Mouse (Mus musculus) kidney, adult 2 months (tissue): ENCODE results near the gene D430042O09Rik. TPM values are rescaled to one million over a fixed set of nuclear protein-coding genes. Genes with fewer than 3 reads are reported as not detected.

Experiments
- DNase-seq: peaks from one replicate; pipeline ENCODE4 v3.0.0; 2021
- H3K27ac ChIP-seq: fragments of 200-500 bp; 2 replicates; pipeline ENCODE4 v1.5.1; 2012; ENCODE audit warnings: low read depth, low read length, control low read depth, inconsistent platforms; ENCODE audit not compliant: insufficient read depth
- H3K27me3 ChIP-seq: fragments of 200-500 bp; replicated peaks from 2 replicates; pipeline ENCODE4 v1.6.1; 2012; ENCODE audit warnings: mild to moderate bottlenecking, moderate library complexity, low read length, inconsistent platforms; ENCODE audit not compliant: control insufficient read depth, insufficient read depth
- H3K36me3 ChIP-seq: fragments of 200-500 bp; 2 replicates; pipeline ENCODE4 v1.6.1; 2012; ENCODE audit warnings: mild to moderate bottlenecking, moderate library complexity, low read length, inconsistent platforms; ENCODE audit not compliant: control insufficient read depth, insufficient read depth
- H3K4me1 ChIP-seq: fragments of 200-500 bp; 2 replicates; pipeline ENCODE4 v1.6.1; 2011; ENCODE audit warnings: low read length; ENCODE audit not compliant: control insufficient read depth, insufficient read depth
- H3K4me3 ChIP-seq: fragments of 200-500 bp; 2 replicates; pipeline ENCODE4 v1.5.1; 2011; ENCODE audit warnings: mild to moderate bottlenecking, low read depth, low read length, control low read depth; ENCODE audit not compliant: insufficient read depth
- CTCF ChIP-seq: fragments of 200-500 bp; conservative IDR thresholded peaks from 2 replicates; pipeline ENCODE4 v1.5.1; 2011; ENCODE audit warnings: low read depth, mild to moderate bottlenecking, control low read depth, low read length, moderate library complexity, mixed read lengths; ENCODE audit not compliant: insufficient read depth, insufficient read length
- POLR2A ChIP-seq: fragments of 200-500 bp; IDR thresholded peaks from one replicate; pipeline ENCODE4 v1.6.1; 2011; ENCODE audit warnings: low read depth, low read length, control low read depth
- WGBS: fragments of 180-500 bp; shearing (Covaris S2); methylation state at CpG from one replicate; pipeline ENCODE4 v1.1.7; 2018; 5-methylcytosine and 5-hydroxymethylcytosine counted together
- polyA plus RNA-seq: library from polyadenylated mRNA; depleted of rRNA; stranded (reverse); fragments of >200 nt; gene quantifications from 2 replicates; pipeline ENCODE4 v1.2.3, GENCODE M21; 2012; rRNA removed

D430042O09Rik gene
- 15.1 and 16.6 TPM in 2 replicates for polyA plus RNA-seq

DNA sequence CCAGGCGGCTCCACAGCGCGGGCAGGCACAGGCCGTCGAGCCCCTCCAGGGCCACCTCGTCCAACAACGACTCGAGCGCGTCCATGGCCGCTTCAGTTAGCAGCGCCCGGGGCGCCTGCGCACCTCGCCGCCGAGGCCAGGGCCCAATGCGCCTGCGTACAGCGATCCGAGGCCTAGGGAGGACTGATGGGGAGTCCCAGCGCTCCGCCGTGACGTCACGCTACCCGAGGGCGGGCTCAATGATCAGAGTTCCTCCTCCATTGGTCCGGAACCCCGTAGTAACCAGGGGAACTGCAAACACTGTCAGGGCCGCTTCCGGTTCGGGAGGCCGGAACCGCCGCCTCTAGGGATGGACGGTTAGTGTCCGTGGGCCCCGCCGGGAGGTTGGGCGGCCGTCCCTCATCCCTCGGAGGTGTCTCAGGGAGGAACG, at the start of gene D430042O09Rik, which contains the start of gene Gtf3c1:
Gene D430042O09Rik (plus strand): TSS at position 296 of the 430 bp plus-strand sequence.
Gene Gtf3c1 (minus strand): TSS at position 188 of the 430 bp plus-strand sequence.
- Histone ChIP-seq H3K27ac (peak within 1 kb of the TSS; percentile 95), H3K27me3 (no peaks in the 10 kb centered on the region), H3K4me3 (peak within 1 kb of the TSS; percentile 96), H3K36me3 (no peaks in the 10 kb centered on the region; the same call in 1 of the 2 replicates), H3K4me1 (peaks cover 22% of the 10 kb centered on the region)
- TF ChIP-seq CTCF (no peak), POLR2A (peak; percentile 44)
- WGBS: under 1% methylated on average over 45 of the region's 45 CpGs
- DNase-seq: peak; percentile 100

DNA sequence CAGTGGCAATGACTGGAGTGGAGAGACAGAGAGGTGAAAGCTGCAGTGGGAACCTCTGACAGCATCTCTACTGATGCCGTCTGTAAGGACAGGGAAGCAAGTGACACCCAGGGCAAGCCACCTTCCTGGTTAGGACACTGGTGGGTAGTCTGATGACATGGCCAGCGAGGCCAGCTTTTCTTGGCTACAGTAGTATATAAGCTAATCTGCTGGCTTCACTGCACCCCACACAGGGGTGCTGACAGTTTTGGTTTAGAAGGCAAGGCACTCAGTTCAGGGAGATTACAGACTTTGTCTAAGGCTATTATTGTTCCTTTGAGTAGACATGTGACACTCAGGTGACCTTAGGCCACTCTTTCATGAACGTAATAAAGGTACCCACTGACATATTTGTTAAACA, 44.0 kb upstream of the D430042O09Rik start:
- H3K36me3 ChIP-seq: peaks cover 4% of the 10 kb centered on the region
- no peak for TF ChIP-seq CTCF
- no peak for TF ChIP-seq POLR2A
- no peak for DNase-seq
- no peak overlapping the region for H3K27ac ChIP-seq
- H3K4me3 ChIP-seq: no peak overlapping the region
- 80% methylated on average over 3 of the region's 3 CpGs for WGBS
- no peaks in the 10 kb centered on the region for H3K27me3 ChIP-seq
- no peaks in the 10 kb centered on the region for H3K4me1 ChIP-seq

DNA sequence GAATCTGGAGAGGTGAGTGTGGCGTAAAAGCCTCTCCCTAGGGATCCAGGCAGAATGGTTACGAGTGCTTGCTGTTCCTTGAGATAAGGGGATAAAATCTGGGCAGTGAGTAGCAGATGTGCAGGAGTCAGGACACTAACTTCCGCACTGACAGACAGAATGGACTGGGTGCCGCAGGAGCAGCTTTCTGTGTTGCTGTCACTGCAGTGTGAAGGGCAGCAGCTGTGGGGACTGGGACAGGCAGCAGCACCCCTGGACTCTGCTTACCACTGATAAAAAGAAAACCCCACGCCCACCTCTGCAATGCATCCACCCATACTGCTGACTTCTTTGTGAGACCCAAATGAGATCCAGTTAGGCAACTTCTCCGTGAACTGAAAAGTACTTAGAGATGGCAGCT, 36.8 kb upstream of the D430042O09Rik start:
- Histone ChIP-seq H3K27ac (no peak overlapping the region), H3K4me3 (no peak overlapping the region), H3K27me3 (no peaks in the 10 kb centered on the region), H3K4me1 (no peaks in the 10 kb centered on the region), H3K36me3 (peaks cover 17% of the 10 kb centered on the region)
- 80% methylated on average over 6 of the region's 6 CpGs for WGBS
- no peak for DNase-seq
- TF ChIP-seq CTCF (no peak), POLR2A (no peak)

DNA sequence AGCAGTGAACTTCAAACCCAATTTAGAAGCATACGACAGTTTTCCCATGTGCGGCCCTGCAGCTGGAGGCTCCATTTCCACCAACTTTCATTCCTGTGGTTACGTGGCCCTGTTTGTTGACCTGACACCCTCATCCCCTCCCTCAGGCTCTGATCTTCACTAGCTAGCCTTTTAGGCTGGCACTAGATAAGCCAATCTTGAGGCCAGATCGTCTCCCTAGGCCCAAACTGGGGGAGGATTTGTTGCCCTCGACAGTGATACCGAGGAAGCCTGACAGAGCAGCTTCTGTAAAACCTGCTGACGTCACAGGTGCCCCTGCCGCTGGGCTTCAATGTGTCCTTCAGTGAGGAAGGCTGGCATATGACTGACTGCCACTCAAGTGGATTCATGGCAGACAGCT, 36.3 kb upstream of the D430042O09Rik start:
- 67% methylated on average over 8 of the region's 8 CpGs for WGBS
- peaks cover 17% of the 10 kb centered on the region for H3K36me3 ChIP-seq
- DNase-seq: no peak
- TF ChIP-seq CTCF (no peak), POLR2A (no peak)
- H3K27ac ChIP-seq: no peak overlapping the region
- H3K4me1 ChIP-seq: no peaks in the 10 kb centered on the region
- H3K27me3 ChIP-seq: no peaks in the 10 kb centered on the region
- H3K4me3 ChIP-seq: no peak overlapping the region

DNA sequence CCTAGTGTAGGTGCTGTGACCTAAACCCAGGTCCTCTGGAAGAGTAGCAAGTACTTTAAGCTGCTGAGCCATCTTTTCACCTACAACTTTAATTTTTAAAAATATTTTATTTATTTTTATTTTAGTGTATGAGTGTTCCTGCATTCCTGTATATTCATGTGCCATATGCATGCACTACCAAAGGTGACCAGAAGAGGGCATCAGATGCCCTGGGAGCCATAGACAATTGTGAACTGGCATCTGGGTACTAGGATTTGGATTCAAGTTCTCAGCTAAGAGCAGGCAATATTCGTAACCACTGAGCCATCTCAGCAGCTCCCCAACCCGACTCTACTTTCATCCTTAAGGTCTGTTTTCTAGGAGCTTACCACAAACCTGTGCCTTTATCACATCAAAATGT, 32.8 kb upstream of the D430042O09Rik start:
- Histone ChIP-seq H3K36me3 (peaks cover 15% of the 10 kb centered on the region; the same call in 1 of the 2 replicates), H3K27ac (no peak overlapping the region), H3K27me3 (no peaks in the 10 kb centered on the region), H3K4me1 (no peaks in the 10 kb centered on the region), H3K4me3 (no peak overlapping the region)
- TF ChIP-seq POLR2A (no peak), CTCF (peak; percentile 66)
- DNase-seq: peak; percentile 50
- 74% methylated on average over 2 of the region's 2 CpGs for WGBS

DNA sequence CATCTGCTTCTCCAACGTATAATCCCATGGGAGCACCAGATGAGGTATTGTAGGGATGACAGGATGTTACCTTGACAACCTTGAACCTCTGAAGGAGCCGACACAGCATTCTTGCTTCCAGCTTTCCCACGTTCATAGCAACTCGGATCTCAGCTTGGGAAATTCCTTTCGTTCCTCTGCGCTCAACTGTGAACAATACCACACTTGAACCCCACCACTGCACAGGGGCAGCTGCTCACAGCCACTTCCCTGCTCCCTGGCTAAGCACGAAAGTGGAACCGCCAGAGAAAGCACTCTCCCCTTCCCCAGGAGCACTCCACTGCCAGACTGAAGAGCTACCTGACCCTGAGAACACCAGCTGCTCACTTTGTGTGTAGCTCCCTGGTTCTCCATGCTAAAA, 28.9 kb upstream of the D430042O09Rik start:
- H3K27me3 ChIP-seq: no peaks in the 10 kb centered on the region
- peaks cover 11% of the 10 kb centered on the region; the same call in 1 of the 2 replicates for H3K36me3 ChIP-seq
- no peaks in the 10 kb centered on the region for H3K4me1 ChIP-seq
- H3K4me3 ChIP-seq: no peak overlapping the region
- peak overlapping the region; percentile 61 for H3K27ac ChIP-seq
- no peak for TF ChIP-seq POLR2A
- no peak for TF ChIP-seq CTCF
- 36% methylated on average over 8 of the region's 8 CpGs for WGBS
- DNase-seq: peak; percentile 56

DNA sequence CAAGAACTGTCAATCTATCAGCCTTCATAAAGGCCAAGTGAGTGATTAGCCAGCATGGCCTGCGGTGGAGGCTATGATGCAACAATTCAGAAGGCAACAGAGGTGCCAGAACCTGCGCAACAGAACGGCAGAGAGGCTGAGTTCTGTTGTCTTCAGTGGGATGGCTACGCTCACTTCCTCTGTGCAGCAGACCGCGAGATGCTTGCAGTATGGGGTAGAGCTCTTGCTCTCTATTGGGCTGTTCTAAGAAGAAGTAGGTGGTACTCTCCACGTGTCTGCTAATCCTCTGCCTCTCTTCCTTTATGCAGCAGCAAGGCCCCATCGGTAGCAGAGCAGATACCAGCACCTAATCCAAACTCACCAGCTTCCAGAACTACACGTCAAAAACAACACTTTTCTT, 27.8 kb upstream of the D430042O09Rik start:
- TF ChIP-seq POLR2A (no peak), CTCF (no peak)
- H3K4me1 ChIP-seq: no peaks in the 10 kb centered on the region
- WGBS: 63% methylated on average over 9 of the region's 9 CpGs
- H3K27ac ChIP-seq: no peak overlapping the region
- no peak overlapping the region for H3K4me3 ChIP-seq
- H3K36me3 ChIP-seq: peaks cover 9% of the 10 kb centered on the region; the same call in 1 of the 2 replicates
- H3K27me3 ChIP-seq: no peaks in the 10 kb centered on the region
- DNase-seq: no peak
